Mouse (Mus musculus) MEL (cell line): ENCODE results near the gene Ltbp2.

Source experiments
- BHLHE40 ChIP-seq: IDR thresholded peaks from 2 replicates; pipeline ENCODE4 v1.6.1; 2012; ENCODE audit warnings: low read depth, mild to moderate bottlenecking, inconsistent platforms, low read length, improper control_type of control experiment, borderline replicate concordance
- CTCF ChIP-seq, 3 experiments: IDR thresholded peaks in 2 of 3; conservative IDR thresholded peaks in 1 of 3; 2 replicates each; pipeline ENCODE4 v1.5.1; 2011 to 2012; ENCODE audit warnings: low read length in 3 of 3, low read depth in 2 of 3, mild to moderate bottlenecking in 2 of 3, improper control_type of control experiment in 1 of 3, inconsistent platforms in 1 of 3, mixed read lengths in 1 of 3, moderate library complexity in 1 of 3; ENCODE audit not compliant: control insufficient read depth in 1 of 3, insufficient read depth in 1 of 3, poor library complexity in 1 of 3, severe bottlenecking in 1 of 3

- TF ChIP-seq BHLHE40 (no peak), CTCF (IDR thresholded peaks at IDR 0.05 in 2 of 3, conservative IDR thresholded peaks at IDR 0.05 in 1 of 3; ENCODE audit: control insufficient read depth in 1 of 3, insufficient read depth in 1 of 3, low read depth in 2 of 3, low read length in 3 of 3, poor library complexity in 1 of 3, severe bottlenecking in 1 of 3) (no peak)
These were observed 52.1 kb downstream of the Ltbp2 start for GRCm38 (mm10) chr12:84824203-84824602.
